In the genomic region with DNA sequence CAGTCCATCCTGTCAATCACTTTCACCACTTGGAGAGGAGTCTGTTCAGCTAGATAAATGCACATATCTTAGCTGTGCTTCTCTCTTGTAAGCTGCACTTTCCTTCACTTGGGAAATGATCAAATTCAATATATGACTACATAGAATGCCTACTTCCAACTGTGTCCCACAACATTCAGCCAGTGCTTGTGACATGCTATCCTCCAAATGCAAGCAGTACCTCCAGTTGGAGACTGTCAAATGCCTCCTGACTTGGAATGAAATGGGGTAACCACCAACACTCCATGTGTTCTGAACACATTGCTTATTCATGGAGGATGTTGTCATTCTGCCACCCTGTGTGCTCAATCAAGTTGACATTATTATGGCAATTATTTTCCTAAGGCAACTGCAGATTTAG, we compare ENCODE assay signal across 22 mouse cellular contexts.
DNase-seq lines count a peak whose midpoint lies in the region; ATAC-seq and TF ChIP-seq lines count a peak whose summit lies in the region.
"Had no signal": no experiment of that assay in that cellular context is flagged by ENCODE, and none has a peak within 500 bp of the region (broad histone marks: within the 10 kb centered on the region; RNA-seq: fewer than 3 reads in every experiment).

No protein-coding gene starts in this region.

- TF ChIP-seq CTCF in brain, embryonic 14.5 days (IDR thresholded peaks at IDR 0.05; ENCODE audit: borderline replicate concordance, extremely low read depth, insufficient read depth, insufficient read length) = no peak

- ATAC-seq in forebrain, embryonic 16.5 days = peak; percentile 57
- no peak for ATAC-seq in forebrain, embryonic 12.5 days (ENCODE audit: low FRiP score)
- ATAC-seq: activated CD4-positive, CD25-positive, alpha-beta regulatory T cell, adult 4 months; CD4-positive, CD25-positive, alpha-beta regulatory T cell, adult 4 months; forebrain, embryonic 15.5 days; Patski had no signal

- no peak overlapping the region for H3K4me2 ChIP-seq in forebrain, embryonic 16.5 days (ENCODE audit: low read length)
- H3K4me2 ChIP-seq in forebrain, embryonic 12.5 days = no peak overlapping the region
- H3K4me2 ChIP-seq: embryonic facial prominence, embryonic 12.5 days; forebrain, embryonic 15.5 days had no signal

- H3K9ac ChIP-seq in forebrain, embryonic 16.5 days (replicated peaks; ENCODE audit: low read depth, low read length) = no peak overlapping the region
- H3K9ac ChIP-seq in forebrain, embryonic 12.5 days = no peak overlapping the region
- H3K9ac ChIP-seq: embryonic facial prominence, embryonic 12.5 days; forebrain, embryonic 15.5 days had no signal

- H3K4me3 ChIP-seq in forebrain, embryonic 16.5 days (replicated peaks; ENCODE audit: low read length) = no peak overlapping the region
- no peak overlapping the region for H3K4me3 ChIP-seq in forebrain, embryonic 12.5 days (replicated peaks)
- H3K4me3 ChIP-seq: embryonic facial prominence, embryonic 10.5 days; embryonic facial prominence, embryonic 12.5 days; forebrain, embryonic 15.5 days had no signal

- H3K27ac ChIP-seq in forebrain, embryonic 16.5 days (ENCODE audit: low read length) = no peak overlapping the region
- H3K27ac ChIP-seq in forebrain, embryonic 12.5 days = no peak overlapping the region
- H3K27ac ChIP-seq: embryonic facial prominence, embryonic 10.5 days; embryonic facial prominence, embryonic 12.5 days; forebrain, embryonic 15.5 days had no signal

- no peaks in the 10 kb centered on the region for H3K27me3 ChIP-seq in forebrain, embryonic 16.5 days (replicated peaks; ENCODE audit: control insufficient read depth, insufficient read depth, low read length)
- H3K27me3 ChIP-seq in forebrain, embryonic 12.5 days = no peaks in the 10 kb centered on the region
- H3K27me3 ChIP-seq: CH12.LX; embryonic facial prominence, embryonic 12.5 days; forebrain, embryonic 15.5 days; Patski had no signal

- no peak for TF ChIP-seq POLR2A in brain, embryonic 14.5 days (IDR thresholded peaks at IDR 0.05; ENCODE audit: borderline replicate concordance, extremely low read depth, insufficient read depth, insufficient read length, poor library complexity, severe bottlenecking)

- no peaks in the 10 kb centered on the region for H3K9me3 ChIP-seq in forebrain, embryonic 16.5 days (ENCODE audit: control insufficient read depth, low read length)
- no peaks in the 10 kb centered on the region for H3K9me3 ChIP-seq in forebrain, embryonic 12.5 days
- H3K9me3 ChIP-seq: embryonic facial prominence, embryonic 10.5 days; embryonic facial prominence, embryonic 12.5 days; forebrain, embryonic 15.5 days; G1E had no signal

- H3K36me3 ChIP-seq in forebrain, embryonic 16.5 days (ENCODE audit: control insufficient read depth, insufficient read depth) = no peaks in the 10 kb centered on the region
- no peaks in the 10 kb centered on the region for H3K36me3 ChIP-seq in forebrain, embryonic 12.5 days (replicated peaks)
- H3K36me3 ChIP-seq: embryonic facial prominence, embryonic 10.5 days; embryonic facial prominence, embryonic 12.5 days; forebrain, embryonic 15.5 days; G1E had no signal

- DNase-seq in layer of hippocampus, adult 9-11 months = peak; percentile 6
- DNase-seq in layer of hippocampus, postnatal 36 days = no peak
- peak; percentile 1 for DNase-seq in brain, embryonic 14.5 days (ENCODE audit: low read depth)
- no peak for DNase-seq in neural tube, embryonic 10.5 days (ENCODE audit: extremely low spot score, low spot score)
- DNase-seq: adrenal gland, adult 8-10 months; adrenal gland, postnatal 14 days; adrenal gland, postnatal 36 days; cerebellum, adult 11-12 months; cerebellum, adult 2 months; cerebellum, adult 9-10 months; cerebellum, postnatal 10 days; cerebellum, postnatal 25 days had no signal

- no peaks in the 10 kb centered on the region for H3K4me1 ChIP-seq in forebrain, embryonic 16.5 days (replicated peaks; ENCODE audit: control insufficient read depth, insufficient read depth, low read length)
- no peaks in the 10 kb centered on the region for H3K4me1 ChIP-seq in forebrain, embryonic 12.5 days
- H3K4me1 ChIP-seq: embryonic facial prominence, embryonic 10.5 days; embryonic facial prominence, embryonic 12.5 days; forebrain, embryonic 15.5 days had no signal

Comparison
In these comparisons a context has a peak if more than half of its experiments do, and no peak if none do; other contexts are left out.
1. DNase-seq: peak in layer of hippocampus, adult 9-11 months (single experiment) and brain, embryonic 14.5 days (single experiment); none in layer of hippocampus, postnatal 36 days (0 of 2) and neural tube, embryonic 10.5 days (single experiment).